ENCODE assay signal across 17 mouse cellular contexts in genomic region chr12:26635253-26635652, GRCm38 (mm10).
A peak's percentile ranks its signal among the peaks of the same experiment; 100 is the strongest.
DNase-seq lines count a peak whose midpoint lies in the region; ATAC-seq and TF ChIP-seq lines count a peak whose summit lies in the region.
"Had no signal": no experiment of that assay in that cellular context is flagged by ENCODE, and none has a peak within 500 bp of the region (broad histone marks: within the 10 kb centered on the region; RNA-seq: fewer than 3 reads in every experiment).

No protein-coding gene starts in this region.

- no peak for TF ChIP-seq POLR2A in limb, embryonic 14.5 days (IDR thresholded peaks at IDR 0.05; ENCODE audit: borderline replicate concordance, extremely low read depth, insufficient read depth, insufficient read length)

- ATAC-seq in limb, embryonic 14.5 days (ENCODE audit: low FRiP score, low read depth) = peak; percentile 30; the same call in 1 of the 2 replicates
- ATAC-seq in forebrain, embryonic 12.5 days (ENCODE audit: low FRiP score) = no peak
- peak; percentile 68; the same call in 1 of the 2 replicates for ATAC-seq in hindbrain, embryonic 16.5 days
- peak; percentile 57 for ATAC-seq in neural tube, embryonic 13.5 days (ENCODE audit: low read depth)

- no peaks in the 10 kb centered on the region for H3K9me3 ChIP-seq in limb, embryonic 14.5 days (ENCODE audit: control insufficient read depth, low read length)
- H3K9me3 ChIP-seq in limb, embryonic 10.5 days (replicated peaks) = no peaks in the 10 kb centered on the region
- no peaks in the 10 kb centered on the region for H3K9me3 ChIP-seq in forebrain, embryonic 12.5 days
- H3K9me3 ChIP-seq in hindbrain, embryonic 16.5 days (ENCODE audit: control insufficient read depth, low read length) = no peaks in the 10 kb centered on the region
- no peaks in the 10 kb centered on the region for H3K9me3 ChIP-seq in neural tube, embryonic 13.5 days
- H3K9me3 ChIP-seq: embryonic facial prominence, embryonic 15.5 days; heart, embryonic 10.5 days had no signal

- H3K27ac ChIP-seq in limb, embryonic 14.5 days (replicated peaks; ENCODE audit: low read depth, low read length) = no peak overlapping the region
- H3K27ac ChIP-seq in limb, embryonic 10.5 days = no peak overlapping the region
- H3K27ac ChIP-seq in forebrain, embryonic 12.5 days = peak overlapping the region; percentile 83
- peak overlapping the region; percentile 59; the same call in 1 of the 2 replicates for H3K27ac ChIP-seq in hindbrain, embryonic 16.5 days (ENCODE audit: low read depth, low read length)
- peak overlapping the region; percentile 74 for H3K27ac ChIP-seq in neural tube, embryonic 13.5 days (replicated peaks)
- H3K27ac ChIP-seq: embryonic facial prominence, embryonic 15.5 days; heart, embryonic 10.5 days had no signal

- no peaks in the 10 kb centered on the region for H3K27me3 ChIP-seq in limb, embryonic 14.5 days (ENCODE audit: control insufficient read depth, insufficient read depth, low read length)
- no peaks in the 10 kb centered on the region for H3K27me3 ChIP-seq in limb, embryonic 10.5 days (ENCODE audit: low read depth, poor library complexity, severe bottlenecking)
- H3K27me3 ChIP-seq in forebrain, embryonic 12.5 days = no peaks in the 10 kb centered on the region
- no peaks in the 10 kb centered on the region for H3K27me3 ChIP-seq in hindbrain, embryonic 16.5 days (replicated peaks; ENCODE audit: control insufficient read depth, insufficient read depth, low read length)
- H3K27me3 ChIP-seq in neural tube, embryonic 13.5 days = no peaks in the 10 kb centered on the region
- H3K27me3 ChIP-seq: embryonic facial prominence, embryonic 15.5 days had no signal

- 39% methylated on average over 3 of the region's 3 CpGs for WGBS in limb, embryonic 14.5 days
- WGBS in limb, embryonic 10.5 days = 41% methylated on average over 3 of the region's 3 CpGs
- 22% methylated on average over 3 of the region's 3 CpGs for WGBS in forebrain, embryonic 12.5 days
- WGBS in hindbrain, embryonic 16.5 days = 12% methylated on average over 3 of the region's 3 CpGs
- 10% methylated on average over 3 of the region's 3 CpGs for WGBS in neural tube, embryonic 13.5 days

- DNase-seq in limb, embryonic 14.5 days (ENCODE audit: low spot score) = peak; percentile 47
- no peak for DNase-seq in limb, embryonic 10.5 days (ENCODE audit: low spot score)
- DNase-seq in gastrocnemius, adult 8-10 months (ENCODE audit: low spot score in 2 of 2) = no peak
- no peak for DNase-seq in spleen, postnatal 4 days (ENCODE audit: low spot score in 2 of 2)
- DNase-seq in thymus, postnatal 0 days (ENCODE audit: low spot score) = no peak
- DNase-seq: B cell, adult 2 months; kidney, postnatal 25 days; lung, postnatal 36 days; right cerebral cortex, postnatal 14 days; thymus, postnatal 14 days had no signal

- no peak overlapping the region for H3K4me2 ChIP-seq in limb, embryonic 14.5 days (replicated peaks; ENCODE audit: low read depth, low read length, severe bottlenecking)
- no peak overlapping the region for H3K4me2 ChIP-seq in forebrain, embryonic 12.5 days
- H3K4me2 ChIP-seq in hindbrain, embryonic 16.5 days (ENCODE audit: low read length) = no peak overlapping the region
- peak overlapping the region; percentile 6; the same call in 1 of the 2 replicates for H3K4me2 ChIP-seq in neural tube, embryonic 13.5 days
- H3K4me2 ChIP-seq: embryonic facial prominence, embryonic 15.5 days; liver, embryonic 11.5 days had no signal

- no peak overlapping the region for H3K9ac ChIP-seq in limb, embryonic 14.5 days (ENCODE audit: low read depth, low read length, severe bottlenecking)
- H3K9ac ChIP-seq in forebrain, embryonic 12.5 days = no peak overlapping the region
- no peak overlapping the region for H3K9ac ChIP-seq in hindbrain, embryonic 16.5 days (ENCODE audit: low read depth, low read length)
- no peak overlapping the region for H3K9ac ChIP-seq in neural tube, embryonic 13.5 days
- H3K9ac ChIP-seq: embryonic facial prominence, embryonic 15.5 days had no signal

- no peak overlapping the region for H3K4me3 ChIP-seq in limb, embryonic 14.5 days (replicated peaks; ENCODE audit: low read length)
- no peak overlapping the region for H3K4me3 ChIP-seq in limb, embryonic 10.5 days
- H3K4me3 ChIP-seq in forebrain, embryonic 12.5 days (replicated peaks) = no peak overlapping the region
- H3K4me3 ChIP-seq in hindbrain, embryonic 16.5 days (ENCODE audit: low read length) = no peak overlapping the region
- no peak overlapping the region for H3K4me3 ChIP-seq in neural tube, embryonic 13.5 days
- H3K4me3 ChIP-seq: embryonic facial prominence, embryonic 15.5 days; heart, embryonic 10.5 days had no signal

- peaks cover 12% of the 10 kb centered on the region; the same call in 1 of the 2 replicates for H3K4me1 ChIP-seq in limb, embryonic 14.5 days (ENCODE audit: control insufficient read depth, insufficient read depth, low read length)
- peaks cover 33% of the 10 kb centered on the region for H3K4me1 ChIP-seq in limb, embryonic 10.5 days
- peaks cover 38% of the 10 kb centered on the region for H3K4me1 ChIP-seq in forebrain, embryonic 12.5 days
- no peaks in the 10 kb centered on the region; the same call in 1 of the 2 replicates for H3K4me1 ChIP-seq in hindbrain, embryonic 16.5 days (ENCODE audit: control insufficient read depth, insufficient read depth, low read depth, low read length)
- H3K4me1 ChIP-seq in neural tube, embryonic 13.5 days (replicated peaks) = peaks cover 43% of the 10 kb centered on the region

- no peaks in the 10 kb centered on the region for H3K36me3 ChIP-seq in limb, embryonic 14.5 days (ENCODE audit: control insufficient read depth, insufficient read depth, low read length)
- no peaks in the 10 kb centered on the region for H3K36me3 ChIP-seq in limb, embryonic 10.5 days
- H3K36me3 ChIP-seq in forebrain, embryonic 12.5 days (replicated peaks) = no peaks in the 10 kb centered on the region
- H3K36me3 ChIP-seq in hindbrain, embryonic 16.5 days (ENCODE audit: control insufficient read depth, insufficient read depth, low read length) = no peaks in the 10 kb centered on the region
- H3K36me3 ChIP-seq in neural tube, embryonic 13.5 days = no peaks in the 10 kb centered on the region
- H3K36me3 ChIP-seq: embryonic facial prominence, embryonic 15.5 days; G1E; heart, embryonic 10.5 days had no signal

Comparison
In these comparisons a context has a peak if more than half of its experiments do, and no peak if none do; other contexts are left out.
1. H3K27ac ChIP-seq: peak in forebrain, embryonic 12.5 days (single experiment), hindbrain, embryonic 16.5 days (single experiment) and neural tube, embryonic 13.5 days (single experiment); none in limb, embryonic 14.5 days (single experiment) and limb, embryonic 10.5 days (single experiment).